ENCODE assay signal across 8 mouse cellular contexts in the genomic region with DNA sequence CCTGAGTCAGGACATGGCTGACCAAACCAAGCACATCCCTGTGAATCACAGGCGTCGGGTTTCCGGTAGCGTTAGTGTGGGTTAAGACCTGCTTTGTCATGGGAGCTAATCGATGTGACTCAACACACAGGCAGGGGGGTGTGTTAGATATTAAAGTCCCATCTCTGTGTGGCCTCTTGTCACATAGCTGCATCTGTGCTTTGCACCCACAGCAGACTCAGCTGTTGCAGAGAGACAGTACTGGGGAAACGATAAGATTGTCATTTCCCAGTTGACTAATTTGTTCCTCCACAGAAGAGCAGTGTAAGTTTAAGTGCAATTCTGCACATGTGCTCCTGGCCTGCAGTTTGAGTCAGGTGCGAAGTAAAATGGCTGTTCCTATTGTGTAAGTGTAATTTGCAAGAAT. TPM values are rescaled to one million over a fixed set of nuclear protein-coding genes. Genes with fewer than 3 reads are reported as not detected.
A peak's percentile ranks its signal among the peaks of the same experiment; 100 is the strongest.
DNase-seq lines count a peak whose midpoint lies in the region; TF ChIP-seq lines count a peak whose summit lies in the region.

No protein-coding gene starts in this region.

- peaks cover 11 to 65% of the 10 kb centered on the region in 2 experiments for H3K4me1 ChIP-seq in CH12.LX (ENCODE audit: control insufficient read depth in 1 of 2, insufficient read depth in 2 of 2)
- peaks cover 31% of the 10 kb centered on the region for H3K4me1 ChIP-seq in embryonic facial prominence, embryonic 10.5 days
- peaks cover 24% of the 10 kb centered on the region for H3K4me1 ChIP-seq in limb, embryonic 10.5 days

- in situ Hi-C loops in CH12.LX (cut with MboI; ENCODE audit: low pct_ligation_motif_present, low pct_unique_long_range_greater_than_20kb, low sequenced_read_pairs) = no loop called here

- no peak for TF ChIP-seq RAD21 in CH12.LX (IDR thresholded peaks at IDR 0.05; ENCODE audit: low read depth, low read length)

- no peak for TF ChIP-seq CTCF in CH12.LX (conservative IDR thresholded peaks at IDR 0.05 in 1 of 2, IDR thresholded peaks at IDR 0.05 in 1 of 2; ENCODE audit: low read depth in 2 of 2, low read length in 2 of 2)

- peak; percentile 73 for DNase-seq in adrenal gland, adult 2 months
- DNase-seq in adrenal gland, adult 8-10 months = no peak
- peak; percentile 64 for DNase-seq in CH12.LX (ENCODE audit: extremely low read depth)
- no peak for DNase-seq in embryonic facial prominence, embryonic 10.5 days (ENCODE audit: low spot score)
- no peak for DNase-seq in limb, embryonic 10.5 days (ENCODE audit: low spot score)
- DNase-seq in natural killer cell, adult 2 months (ENCODE audit: low spot score in 2 of 2) = peak; percentile 36 to 42
- no peak for DNase-seq in layer of hippocampus, adult 9-11 months
- no peak for DNase-seq in left cerebral cortex, postnatal 4 days

- peaks cover 80% of the 10 kb centered on the region for H3K79me2 ChIP-seq in CH12.LX (replicated peaks; ENCODE audit: control insufficient read depth, extremely low read depth, insufficient read depth, poor library complexity, severe bottlenecking)

- dilution Hi-C loops in CH12.LX (cut with MboI; ENCODE audit: extremely low pct_ligation_motif_present, extremely low pct_unique_long_range_greater_than_20kb, low sequenced_read_pairs) = no loop called here

- TF ChIP-seq POLR2A in CH12.LX (IDR thresholded peaks at IDR 0.05; ENCODE audit: low read depth, low read length) = no peak

- H3K4me2 ChIP-seq in CH12.LX (ENCODE audit: insufficient read depth, low read depth, poor library complexity, severe bottlenecking) = peak overlapping the region; percentile 78

- TF ChIP-seq EP300 in CH12.LX (IDR thresholded peaks at IDR 0.05; ENCODE audit: low read length) = no peak

- H3K4me3 ChIP-seq in CH12.LX (replicated peaks in 1 of 3; ENCODE audit: low read depth in 2 of 3, low read length in 2 of 3, poor library complexity in 1 of 3) = peak overlapping the region; percentile 71 to 99 (median 82)
- H3K4me3 ChIP-seq in embryonic facial prominence, embryonic 10.5 days = peak overlapping the region; percentile 96
- peak overlapping the region; percentile 93 for H3K4me3 ChIP-seq in limb, embryonic 10.5 days

- 61% methylated on average over 7 of the region's 7 CpGs for whole genome bisulfite sequencing in embryonic facial prominence, embryonic 10.5 days
- WGBS in limb, embryonic 10.5 days = 62% methylated on average over 7 of the region's 7 CpGs

- peak overlapping the region; percentile 20; the same call in 1 of the 2 replicates for H3K27ac ChIP-seq in CH12.LX (ENCODE audit: insufficient read depth, low read depth)
- H3K27ac ChIP-seq in embryonic facial prominence, embryonic 10.5 days (replicated peaks) = peak overlapping the region; percentile 95
- peak overlapping the region; percentile 95; the same call in 1 of the 2 replicates for H3K27ac ChIP-seq in limb, embryonic 10.5 days

- H3K9me3 ChIP-seq in CH12.LX (replicated peaks; ENCODE audit: low read length) = no peaks in the 10 kb centered on the region
- no peaks in the 10 kb centered on the region for H3K9me3 ChIP-seq in embryonic facial prominence, embryonic 10.5 days
- H3K9me3 ChIP-seq in limb, embryonic 10.5 days (replicated peaks) = no peaks in the 10 kb centered on the region

- intact Hi-C loops in left cerebral cortex, postnatal 4 days (cut with DNase I) = loop anchor here (10.0 kb wide), 1 partner anchor 109 kb away; no protein-coding TSS in a partner anchor

- peak overlapping the region; percentile 92 for H3K9ac ChIP-seq in CH12.LX (ENCODE audit: insufficient read depth, low read depth)

- no peaks in the 10 kb centered on the region for H3K27me3 ChIP-seq in CH12.LX (replicated peaks)
- H3K27me3 ChIP-seq in embryonic facial prominence, embryonic 10.5 days (replicated peaks; ENCODE audit: low read depth, poor library complexity, severe bottlenecking) = no peaks in the 10 kb centered on the region
- H3K27me3 ChIP-seq in limb, embryonic 10.5 days (ENCODE audit: low read depth, poor library complexity, severe bottlenecking) = no peaks in the 10 kb centered on the region

- peaks cover 33 to 53% of the 10 kb centered on the region in 2 experiments for H3K36me3 ChIP-seq in CH12.LX (replicated peaks in 1 of 2; ENCODE audit: control insufficient read depth in 1 of 2, insufficient read depth in 1 of 2, low read length in 1 of 2)
- H3K36me3 ChIP-seq in embryonic facial prominence, embryonic 10.5 days (replicated peaks) = peaks cover 67% of the 10 kb centered on the region
- H3K36me3 ChIP-seq in limb, embryonic 10.5 days = peaks cover 62% of the 10 kb centered on the region

TF ChIP-seq in CH12.LX, 34 proteins besides CTCF, POLR2A, EP300 and RAD21:
- TF ChIP-seq CHD1 (IDR thresholded peaks at IDR 0.05; ENCODE audit: low read depth, low read length) = 0 out of 2 replicates have a peak, but pooled peaks have one; percentile 40
- TF ChIP-seq IRF4 (IDR thresholded peaks at IDR 0.05; ENCODE audit: low read depth, low read length) = no peak
- TF ChIP-seq SMC3 (IDR thresholded peaks at IDR 0.05; ENCODE audit: low read depth, low read length) = no peak
- TF ChIP-seq ZKSCAN1 (IDR thresholded peaks at IDR 0.05; ENCODE audit: borderline replicate concordance, low read depth, low read length) = no peak
- no peak for TF ChIP-seq ZMIZ1 (IDR thresholded peaks at IDR 0.05; ENCODE audit: low read depth, low read length)
- TF ChIP-seq MAX (IDR thresholded peaks at IDR 0.05; ENCODE audit: low read length) = peak; percentile 83
- TF ChIP-seq GABPA (IDR thresholded peaks at IDR 0.05; ENCODE audit: insufficient replicate concordance, low read depth, low read length) = no peak
- TF ChIP-seq UBTF (IDR thresholded peaks at IDR 0.05; ENCODE audit: low read depth, low read length) = no peak
- no peak; the same call in 1 of the 2 replicates for TF ChIP-seq SIN3A (IDR thresholded peaks at IDR 0.05; ENCODE audit: low read length)
- TF ChIP-seq NRF1 (IDR thresholded peaks at IDR 0.05; ENCODE audit: low read depth, low read length) = no peak
- TF ChIP-seq JUN (IDR thresholded peaks at IDR 0.05; ENCODE audit: insufficient read depth, low read depth, low read length) = no peak
- no peak for TF ChIP-seq MEF2A (IDR thresholded peaks at IDR 0.05; ENCODE audit: borderline replicate concordance, low read depth, low read length)
- no peak for TF ChIP-seq KAT2A (IDR thresholded peaks at IDR 0.05; ENCODE audit: insufficient replicate concordance, low read length)
- no peak for TF ChIP-seq E2F4 (IDR thresholded peaks at IDR 0.05; ENCODE audit: insufficient replicate concordance, low read depth, low read length)
- peak; percentile 55; the same call in 1 of the 2 replicates for TF ChIP-seq MXI1 (IDR thresholded peaks at IDR 0.05; ENCODE audit: low read depth, low read length)
- TF ChIP-seq MAFK (IDR thresholded peaks at IDR 0.05; ENCODE audit: insufficient replicate concordance, low read length) = no peak
- TF ChIP-seq USF2 (conservative IDR thresholded peaks at IDR 0.05; ENCODE audit: low read depth, low read length) = no peak
- no peak for TF ChIP-seq TCF12 (IDR thresholded peaks at IDR 0.05; ENCODE audit: low read depth, low read length)
- TF ChIP-seq USF1 (IDR thresholded peaks at IDR 0.05; ENCODE audit: low read depth, low read length) = no peak
- peak; percentile 30; the same call in 1 of the 2 replicates for TF ChIP-seq ETS1 (conservative IDR thresholded peaks at IDR 0.05; ENCODE audit: low read depth, low read length)
- TF ChIP-seq POLR2AphosphoS2 (IDR thresholded peaks at IDR 0.05; ENCODE audit: low read depth, low read length) = no peak
- no peak for TF ChIP-seq MAZ (IDR thresholded peaks at IDR 0.05; ENCODE audit: low read depth, low read length)
- TF ChIP-seq HCFC1 (IDR thresholded peaks at IDR 0.05; ENCODE audit: low read depth, low read length) = no peak
- peak; percentile 54; the same call in 1 of the 2 replicates for TF ChIP-seq MYC (IDR thresholded peaks at IDR 0.05; ENCODE audit: low read depth, low read length)
- no peak for TF ChIP-seq TBP (conservative IDR thresholded peaks at IDR 0.05; ENCODE audit: low read depth, low read length)
- no peak for TF ChIP-seq ELF1 (IDR thresholded peaks at IDR 0.05; ENCODE audit: low read depth, low read length)
- TF ChIP-seq NELFE (IDR thresholded peaks at IDR 0.05; ENCODE audit: low read depth, low read length) = no peak
- TF ChIP-seq CHD2 (IDR thresholded peaks at IDR 0.05; ENCODE audit: low read length) = no peak
- TF ChIP-seq ZNF384 (IDR thresholded peaks at IDR 0.05; ENCODE audit: low read depth, low read length) = no peak
- no peak for TF ChIP-seq ZC3H11A (IDR thresholded peaks at IDR 0.05; ENCODE audit: low read depth, low read length)
- TF ChIP-seq BHLHE40 (IDR thresholded peaks at IDR 0.05; ENCODE audit: low read depth, low read length) = no peak
- TF ChIP-seq RCOR1 (conservative IDR thresholded peaks at IDR 0.05; ENCODE audit: low read depth, low read length) = no peak
- no peak for TF ChIP-seq PAX5 (IDR thresholded peaks at IDR 0.05; ENCODE audit: low read length)
- TF ChIP-seq JUND (conservative IDR thresholded peaks at IDR 0.05; ENCODE audit: low read depth, low read length) = no peak

RNA-seq across cellular contexts. Expression of gene Mettl6, which starts 1.4 kb away (rescaled TPM):
- 10 to 100 TPM; 18.7 TPM for total RNA-seq in adrenal gland, adult 2 months (2021)
- polyA plus RNA-seq in adrenal gland, adult 2 months (2012; rRNA removed) = 3.8 and 5.0 TPM in 2 replicates
- 10 to 100 TPM; 22.4 to 33.2 (median 27.2) TPM for total RNA-seq in adrenal gland, adult 8-10 months (2022)
- 36.2 and 38.2 TPM in 2 replicates for total RNA-seq in CH12.LX (2012; rRNA removed)
- total RNA-seq in CH12.LX (2014; rRNA removed) = 122 and 142 TPM in 2 replicates
- 63.2 and 69.8 TPM in 2 replicates for polyA plus RNA-seq in CH12.LX (2012; ENCODE audit: insufficient read length, low read depth)
- 79.1 and 86.2 TPM in 2 replicates for polyA plus RNA-seq in embryonic facial prominence, embryonic 10.5 days (2016; fragmentation: Nextera tagmentation; extraction: Ambion mirVana)
- 75.6 and 85.8 TPM in 2 replicates for polyA plus RNA-seq in limb, embryonic 10.5 days (2016; fragmentation: Nextera tagmentation; extraction: Ambion mirVana)
- 10 to 100 TPM; 31.8 to 33.9 TPM for total RNA-seq in left cerebral cortex, postnatal 4 days (2021)

RNA-seq across cellular contexts. Expression of gene Eaf1, which starts 2.0 kb away (rescaled TPM):
- total RNA-seq in adrenal gland, adult 2 months (2021) = 10 to 100 TPM; 51.9 to 76.2 TPM
- polyA plus RNA-seq in adrenal gland, adult 2 months (2012; rRNA removed) = 54.2 and 66.7 TPM in 2 replicates
- 10 to 100 TPM; 45.1 to 53.4 (median 49.7) TPM for total RNA-seq in adrenal gland, adult 8-10 months (2022)
- total RNA-seq in CH12.LX (2012; rRNA removed) (25.2 and 29.1 TPM in 2 replicates), CH12.LX (2014; rRNA removed) (27.5 and 29.4 TPM in 2 replicates)
- polyA plus RNA-seq in CH12.LX (2012; ENCODE audit: insufficient read length, low read depth) = 38.7 and 39.9 TPM in 2 replicates
- 32.6 and 35.8 TPM in 2 replicates for polyA plus RNA-seq in embryonic facial prominence, embryonic 10.5 days (2016; fragmentation: Nextera tagmentation; extraction: Ambion mirVana)
- 36.9 and 39.7 TPM in 2 replicates for polyA plus RNA-seq in limb, embryonic 10.5 days (2016; fragmentation: Nextera tagmentation; extraction: Ambion mirVana)
- 10 to 100 TPM; 14.5 to 15.5 TPM for total RNA-seq in left cerebral cortex, postnatal 4 days (2021)

Comparison
In these comparisons a context has a peak if more than half of its experiments do, and no peak if none do; other contexts are left out.
1. DNase-seq: peak in adrenal gland, adult 2 months (single experiment), CH12.LX (single experiment) and natural killer cell, adult 2 months (2 of 2); none in adrenal gland, adult 8-10 months (single experiment), embryonic facial prominence, embryonic 10.5 days (single experiment), limb, embryonic 10.5 days (single experiment), layer of hippocampus, adult 9-11 months (single experiment) and left cerebral cortex, postnatal 4 days (single experiment).
2. H3K27ac ChIP-seq: peak in every context shown above with its lines; median percentile 95 in embryonic facial prominence, embryonic 10.5 days; 95 in limb, embryonic 10.5 days; 20 in CH12.LX.
3. Peak in every context shown above with its lines, with median percentiles within 50 percentile points of each other: H3K4me3 ChIP-seq.